Mouse (Mus musculus): ENCODE measurements around the gene Zfp26. TPM values are rescaled to one million over a fixed set of nuclear protein-coding genes. Genes with fewer than 3 reads are reported as not detected.

Zfp26 gene
- polyA plus RNA-seq, 1 experiment from 2014 or later, result 21.8 TPM

DNA sequence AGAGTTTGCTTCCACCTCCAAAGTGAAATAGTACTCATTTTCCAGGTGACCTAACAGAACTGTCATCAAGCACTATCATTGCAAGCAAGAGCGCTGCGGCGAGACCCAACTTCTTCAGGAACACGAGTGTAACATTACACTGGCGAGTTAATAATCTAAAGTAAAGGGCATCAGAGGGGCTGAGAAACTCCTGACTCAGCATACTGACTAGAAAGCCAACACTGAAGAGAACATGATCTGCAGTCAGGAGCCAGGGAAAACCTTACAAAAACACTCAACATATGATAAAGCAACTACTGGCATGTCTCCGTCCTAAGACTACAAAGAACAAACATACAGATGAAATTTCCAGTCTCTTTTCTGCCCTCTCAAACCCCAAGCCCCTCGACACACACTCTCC, 76.3 kb downstream of the Zfp26 start:
- ATAC-seq, result no peak
- 93% methylated on average over 7 of the region's 7 CpGs for WGBS
- H3K9me3 ChIP-seq (ENCODE audit: control insufficient read depth, low read length), result no peaks in the 10 kb centered on the region

More for the DNA sequence above, 76.3 kb downstream of the Zfp26 start:
- Histone ChIP-seq H3K27me3 (replicated peaks; ENCODE audit: control insufficient read depth, insufficient read depth, low read length) (no peaks in the 10 kb centered on the region), H3K4me1 (replicated peaks; ENCODE audit: control insufficient read depth, insufficient read depth, low read length) (peaks cover 10% of the 10 kb centered on the region), H3K4me3 (replicated peaks; ENCODE audit: low read length) (peak overlapping the region; percentile 26), H3K4me2 (ENCODE audit: low read length) (peak overlapping the region; percentile 88), H3K9ac (replicated peaks; ENCODE audit: low read depth, low read length) (0 out of 2 replicates have a peak overlapping the region, but pooled peaks have one; percentile 11), H3K27ac (ENCODE audit: low read length) (no peak overlapping the region), H3K36me3 (ENCODE audit: control insufficient read depth, insufficient read depth) (no peaks in the 10 kb centered on the region)

Other genes with a start within 250 kb of the Zfp26 start
- gene Olfr871, start 248.0 kb downstream of the Zfp26 start, polyA plus RNA-seq (2015; fragmentation: Nextera tagmentation; extraction: Ambion mirVana), result not detected in 2 replicates
- not detected in 2 replicates for gene Olfr872, start 223.0 kb downstream of the Zfp26 start, polyA plus RNA-seq (2015; fragmentation: Nextera tagmentation; extraction: Ambion mirVana)
- not detected in 2 replicates for gene Olfr39, start 177.8 kb downstream of the Zfp26 start, polyA plus RNA-seq (2015; fragmentation: Nextera tagmentation; extraction: Ambion mirVana)
- gene Olfr873, start 161.6 kb downstream of the Zfp26 start, polyA plus RNA-seq (2015; fragmentation: Nextera tagmentation; extraction: Ambion mirVana), result not detected in 2 replicates
- not detected in 2 replicates for gene Olfr18, start 124.1 kb downstream of the Zfp26 start, polyA plus RNA-seq (2015; fragmentation: Nextera tagmentation; extraction: Ambion mirVana)
- 47.2 and 51.2 TPM in 2 replicates for gene Zfp560, start 75.0 kb downstream of the Zfp26 start, polyA plus RNA-seq (2015; fragmentation: Nextera tagmentation; extraction: Ambion mirVana)
- gene Zfp426, start 32.6 kb upstream of the Zfp26 start, polyA plus RNA-seq (2015; fragmentation: Nextera tagmentation; extraction: Ambion mirVana), result 35.7 and 36.7 TPM in 2 replicates
- 173 and 186 TPM in 2 replicates for gene Zfp266, start 61.3 kb upstream of the Zfp26 start, polyA plus RNA-seq (2015; fragmentation: Nextera tagmentation; extraction: Ambion mirVana)
- 48.6 and 53.7 TPM in 2 replicates for gene Zfp846, start 121.1 kb upstream of the Zfp26 start, polyA plus RNA-seq (2015; fragmentation: Nextera tagmentation; extraction: Ambion mirVana)
- gene Ubl5, start 182.7 kb upstream of the Zfp26 start, polyA plus RNA-seq (2015; fragmentation: Nextera tagmentation; extraction: Ambion mirVana), result 467 and 469 TPM in 2 replicates
- gene Fbxl12, start 184.6 kb upstream of the Zfp26 start, polyA plus RNA-seq (2015; fragmentation: Nextera tagmentation; extraction: Ambion mirVana), result 15.0 and 16.2 TPM in 2 replicates
- 58.9 and 63.2 TPM in 2 replicates for gene Pin1, start 191.9 kb upstream of the Zfp26 start, polyA plus RNA-seq (2015; fragmentation: Nextera tagmentation; extraction: Ambion mirVana)

Measured in forebrain, embryonic 16.5 days (tissue).